Mouse (Mus musculus): Measurements from ENCODE around the gene Pex19.

Pex19 gene

DNA sequence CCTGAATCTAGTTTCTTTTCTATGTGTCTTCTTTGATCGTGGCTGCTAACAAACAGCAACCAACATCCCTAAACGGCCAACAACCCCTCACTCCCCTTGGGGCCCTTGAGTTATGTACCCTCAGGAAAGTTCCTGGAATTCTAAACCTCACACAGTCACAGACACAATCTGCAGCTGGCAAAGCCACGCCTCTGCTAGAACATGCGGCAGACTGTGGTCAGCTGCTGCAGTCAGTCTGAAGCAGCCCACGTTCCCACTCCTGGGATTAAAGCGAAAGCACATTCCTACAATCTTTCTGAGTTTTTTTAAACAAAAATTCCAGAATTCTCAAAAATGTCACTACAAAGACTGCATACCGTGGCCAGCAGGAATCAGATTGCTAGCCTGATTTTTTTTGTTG, 7.0 kb downstream of the Pex19 start:
- DNase-seq (ENCODE audit: low read depth, low spot score) = no peak

DNA sequence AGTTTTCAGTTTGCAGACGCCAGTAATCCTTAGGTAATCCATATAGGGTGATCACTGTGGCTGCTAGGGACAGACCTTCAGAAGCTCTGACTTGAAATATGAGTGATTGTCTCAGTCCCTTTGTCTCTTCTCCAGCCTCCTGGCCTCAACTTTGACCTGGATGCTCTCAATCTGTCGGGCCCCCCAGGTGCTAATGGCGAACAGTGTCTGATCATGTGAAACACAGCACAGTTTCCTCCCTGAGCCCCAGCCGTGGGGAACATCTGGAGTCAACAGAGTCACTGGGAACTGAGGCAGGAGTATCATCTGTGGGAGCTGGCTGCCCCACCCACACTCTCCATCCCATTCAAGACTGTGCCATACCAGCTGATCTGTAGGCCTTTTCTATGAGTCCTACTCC, 7.5 kb downstream of the Pex19 start:
- no peak for DNase-seq (ENCODE audit: low read depth, low spot score)

DNA sequence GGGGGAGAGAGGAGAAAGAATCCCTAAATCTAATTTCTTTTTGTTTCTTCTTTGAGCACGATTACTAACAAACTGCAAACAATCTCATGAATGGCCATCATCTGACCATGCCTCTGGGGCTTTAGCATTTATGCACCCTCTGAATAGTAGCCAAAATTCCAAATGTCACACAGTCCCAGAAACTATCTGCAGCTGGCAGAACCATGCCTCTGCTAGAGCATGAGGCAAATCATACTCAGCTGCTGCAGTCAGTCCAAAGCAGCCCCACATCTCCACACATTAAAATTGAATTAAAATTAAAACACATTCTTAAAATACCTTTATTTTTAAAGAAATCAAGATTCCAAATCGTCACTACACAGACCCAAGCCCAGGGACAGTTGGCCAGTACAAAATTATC, 13.6 kb downstream of the Pex19 start:
- no peak for DNase-seq (ENCODE audit: low read depth, low spot score)

DNA sequence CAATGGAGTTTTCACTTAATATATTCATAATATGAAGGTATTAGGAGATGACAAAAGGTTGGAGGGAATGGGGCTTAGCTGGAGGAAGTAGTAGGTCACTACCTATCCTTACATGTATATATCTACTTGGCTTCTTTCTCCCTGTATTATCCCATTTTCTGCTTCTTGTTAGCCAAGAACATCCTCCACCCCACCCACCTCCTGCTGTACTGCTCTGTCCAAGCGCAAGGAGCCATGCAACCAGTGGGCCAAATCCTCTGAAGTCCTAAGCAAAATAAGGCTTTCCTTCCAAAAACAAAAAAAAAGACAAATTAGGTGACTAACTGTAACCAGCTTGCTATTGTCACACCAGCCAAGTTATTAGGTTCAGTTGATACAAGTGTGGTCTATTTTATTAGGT, 14.3 kb downstream of the Pex19 start:
- no peak for DNase-seq (ENCODE audit: low read depth, low spot score)

DNA sequence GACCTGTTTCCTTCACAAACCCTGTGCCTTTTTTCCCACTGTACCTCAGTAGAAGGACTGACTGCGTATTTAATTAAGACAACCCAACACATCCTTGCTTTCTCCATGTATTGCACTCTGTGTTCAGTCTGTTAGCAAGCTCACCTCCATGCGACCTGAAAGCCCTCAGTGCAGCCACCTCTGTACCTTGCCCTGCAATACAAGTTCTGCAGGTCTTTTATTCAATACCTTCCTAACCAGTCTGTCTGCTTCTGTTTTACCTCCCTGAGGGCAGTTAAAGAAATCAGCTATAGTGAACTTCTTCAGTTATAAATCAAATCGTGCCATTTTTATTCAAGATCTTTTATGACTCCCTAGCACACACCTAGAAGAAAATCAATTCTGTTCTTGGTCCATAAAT, 15.0 kb downstream of the Pex19 start:
- DNase-seq (ENCODE audit: low read depth, low spot score) = no peak

DNA sequence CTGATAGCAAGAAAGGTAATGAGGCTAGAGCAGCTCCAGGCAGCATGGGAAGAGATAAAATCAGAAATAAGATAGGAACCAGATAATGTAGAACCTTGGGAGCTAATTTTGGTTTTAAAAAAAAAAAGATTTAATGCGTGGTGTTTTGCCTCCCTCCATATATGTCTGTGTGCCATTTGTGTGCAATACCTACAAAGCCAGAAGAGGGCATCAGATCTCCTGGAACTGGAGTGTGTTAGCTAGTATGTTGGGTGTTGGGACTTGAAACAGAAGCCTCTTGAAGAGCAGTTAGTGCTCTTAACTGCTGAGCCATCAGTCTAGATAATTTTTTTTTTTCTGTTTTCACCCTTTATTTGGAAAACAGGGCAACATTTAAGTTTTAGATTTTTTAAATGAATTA, 17.0 kb downstream of the Pex19 start:
- no peak for DNase-seq (ENCODE audit: low read depth, low spot score)

DNA sequence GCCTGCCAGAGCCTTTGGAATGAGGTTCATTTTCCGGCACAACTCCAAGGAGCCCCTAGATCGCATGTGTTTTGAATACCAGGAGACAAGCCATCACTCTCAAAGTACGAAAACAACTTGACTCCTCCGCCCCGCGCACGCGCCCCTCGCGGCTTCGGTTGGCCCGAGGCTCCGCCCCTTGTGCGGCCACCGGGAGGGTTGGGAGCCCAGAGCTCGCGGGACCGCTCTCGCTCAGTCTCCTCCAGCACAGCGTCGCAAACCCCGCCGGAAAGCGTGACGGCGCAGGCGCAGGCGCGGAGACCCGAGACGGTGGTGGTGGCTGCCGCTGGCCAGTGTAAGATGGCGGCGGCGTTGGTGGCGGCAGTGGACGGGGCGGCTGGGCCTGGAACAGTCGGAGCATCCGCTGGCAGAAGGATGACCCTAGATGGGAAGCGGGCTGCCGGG, 21.3 kb downstream of the Pex19 start, which contains the start of gene Dcaf8:
Dcaf8 (plus strand) TSS at position 250 of the 444 bp plus-strand sequence.
- peak; percentile 84 for DNase-seq (ENCODE audit: low read depth, low spot score)

DNA sequence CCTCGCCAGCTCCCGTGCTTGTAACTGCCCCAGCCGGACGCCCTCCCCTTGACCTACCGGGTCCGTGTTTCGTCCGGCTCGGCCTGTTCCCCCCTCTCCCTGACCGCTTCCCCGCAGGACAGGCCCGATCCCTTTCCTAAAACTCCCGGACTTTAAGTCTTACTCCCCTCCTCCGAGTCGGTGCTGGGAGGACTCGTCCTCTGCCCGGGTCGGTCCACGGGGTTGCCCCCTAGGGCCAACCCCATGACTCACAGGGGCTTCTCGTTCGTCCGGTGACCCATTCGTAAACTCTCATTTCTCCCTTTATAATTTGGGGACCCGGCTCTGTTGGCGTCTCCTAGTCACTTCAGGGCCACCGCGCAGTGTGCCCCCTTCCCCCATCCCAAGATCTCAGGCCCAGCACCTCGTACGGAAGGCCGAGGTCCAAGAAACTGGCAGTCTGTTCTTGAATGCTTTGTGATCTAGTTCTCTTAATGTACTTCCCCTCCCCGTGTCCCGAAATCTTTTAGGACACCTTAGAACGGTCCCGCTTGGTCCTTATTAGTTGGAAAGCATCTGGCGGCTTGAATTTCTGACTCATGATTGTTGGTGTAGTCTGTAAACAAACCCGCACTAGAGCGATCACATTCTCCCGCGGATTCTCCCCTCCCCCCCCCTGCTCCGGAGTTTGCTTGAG, 21.9 kb downstream of the Pex19 start:
- no peak for DNase-seq (ENCODE audit: low read depth, low spot score)

DNA sequence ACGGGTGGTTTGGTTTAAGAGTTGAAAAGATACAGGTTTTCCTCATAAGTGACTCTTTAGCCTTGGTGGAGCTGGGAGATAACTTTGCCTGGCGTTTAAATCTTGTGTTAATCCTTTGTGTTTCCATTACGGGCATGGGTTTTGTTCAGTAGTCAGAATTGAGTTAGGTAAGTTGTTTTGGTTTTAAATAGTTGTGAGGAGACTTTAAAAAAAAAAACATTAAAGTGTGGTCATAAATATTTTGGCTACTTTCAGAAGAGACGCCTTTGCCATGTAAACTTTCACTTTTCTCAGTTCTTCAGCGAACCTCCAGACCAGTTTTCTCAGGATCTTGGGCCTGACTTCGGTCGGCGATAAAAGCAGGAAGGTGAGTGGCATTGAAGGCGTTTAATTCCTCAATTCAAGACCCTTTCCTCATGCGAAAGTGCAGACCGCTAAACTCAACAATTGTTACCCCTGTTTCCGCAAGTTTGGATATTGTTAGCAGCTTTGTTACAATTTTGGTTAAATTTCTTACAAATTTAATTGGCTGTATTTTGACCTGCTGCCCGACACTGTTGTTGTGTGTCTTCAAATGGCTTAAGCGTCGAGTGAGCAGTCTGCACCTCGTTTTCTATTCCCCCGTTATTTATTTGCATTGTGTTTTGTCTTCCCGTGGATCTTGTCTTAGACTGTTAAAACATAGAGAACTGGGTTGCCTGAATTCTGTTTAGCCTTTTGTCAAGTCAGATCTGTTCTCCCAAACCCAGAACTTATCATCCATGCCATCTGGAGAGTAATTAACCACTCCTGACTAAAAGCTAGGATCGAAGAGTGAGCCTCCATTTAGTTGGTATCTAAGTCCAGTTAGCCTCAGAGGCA, 22.6 kb downstream of the Pex19 start:
- DNase-seq (ENCODE audit: low read depth, low spot score) = no peak

DNA sequence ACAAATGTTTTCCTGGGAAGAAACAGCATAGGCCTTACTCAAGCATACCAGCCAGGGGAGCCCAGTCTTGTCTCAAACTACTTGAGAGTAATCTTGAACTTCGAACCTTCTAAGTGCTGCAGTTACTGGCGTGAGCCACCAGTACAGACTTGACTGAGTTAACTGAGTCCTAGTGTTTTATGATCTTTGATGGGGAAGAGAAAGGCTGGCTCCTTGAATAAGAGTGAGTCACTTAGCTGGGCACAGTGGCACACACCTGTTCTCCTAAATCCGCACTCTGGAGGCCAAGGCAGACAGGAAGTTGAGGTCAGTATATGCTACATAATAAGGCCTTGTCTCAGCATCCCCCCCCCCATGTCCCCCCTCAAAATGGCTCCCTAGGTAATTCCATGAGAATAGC, 28.0 kb downstream of the Pex19 start:
- no peak for DNase-seq (ENCODE audit: low read depth, low spot score)

DNA sequence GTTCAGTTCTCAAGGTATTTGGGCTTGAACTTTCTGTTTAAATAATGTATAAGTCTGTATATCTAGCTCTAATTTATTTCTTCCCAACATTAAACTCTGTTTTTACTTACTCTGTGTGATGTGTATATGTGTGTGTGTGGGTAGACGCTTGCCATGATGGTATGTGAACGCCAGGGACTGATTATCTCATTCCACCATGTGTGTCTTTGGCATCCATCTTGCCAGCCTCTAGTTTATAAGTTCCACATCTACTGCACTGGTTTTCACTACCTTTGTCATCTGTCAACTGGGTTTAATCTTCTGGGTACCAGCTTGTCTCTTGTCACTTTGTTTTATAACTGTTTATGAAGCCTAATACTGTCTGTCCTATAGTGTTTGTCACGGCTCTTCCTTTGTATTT, 29.0 kb downstream of the Pex19 start:
- no peak for DNase-seq (ENCODE audit: low read depth, low spot score)

DNA sequence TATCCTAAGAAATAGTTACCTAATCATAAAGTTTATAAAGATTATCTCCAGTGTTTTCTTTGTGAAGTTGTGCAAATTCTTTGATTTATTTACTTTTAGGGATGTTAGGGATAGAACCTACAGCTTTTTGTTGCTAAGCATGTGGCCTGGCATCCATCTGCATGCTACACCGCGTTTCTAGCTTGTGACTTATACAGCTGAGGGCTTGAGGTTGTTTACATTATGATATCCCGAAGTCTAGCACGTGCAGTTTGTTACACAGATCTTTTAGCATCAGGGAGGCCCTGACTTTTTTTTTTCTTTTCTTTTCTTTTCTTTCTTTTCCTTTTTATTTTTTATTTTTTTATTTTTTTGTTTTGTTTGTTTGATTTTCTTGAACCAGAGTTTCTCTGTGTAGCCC, 33.4 kb downstream of the Pex19 start:
- DNase-seq (ENCODE audit: low read depth, low spot score) = no peak

DNA sequence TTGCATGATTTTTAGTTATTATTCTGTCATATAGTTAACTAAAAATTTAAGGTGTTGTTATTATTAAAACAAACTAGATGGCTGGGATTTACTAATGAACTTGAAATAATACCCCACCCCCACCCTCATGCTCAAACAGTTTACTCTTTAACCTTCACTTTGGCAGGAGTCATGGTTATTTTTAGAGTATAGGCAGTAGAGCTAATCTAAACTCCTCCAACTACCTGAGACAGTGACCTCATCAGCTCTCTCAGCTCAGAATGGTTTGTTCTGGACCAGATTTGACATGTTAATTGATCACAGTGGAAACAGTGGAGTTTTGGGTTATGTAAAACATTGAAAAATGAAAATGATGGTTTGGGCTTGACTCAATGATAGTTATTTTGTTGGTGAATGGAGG, 34.0 kb downstream of the Pex19 start:
- no peak for DNase-seq (ENCODE audit: low read depth, low spot score)

DNA sequence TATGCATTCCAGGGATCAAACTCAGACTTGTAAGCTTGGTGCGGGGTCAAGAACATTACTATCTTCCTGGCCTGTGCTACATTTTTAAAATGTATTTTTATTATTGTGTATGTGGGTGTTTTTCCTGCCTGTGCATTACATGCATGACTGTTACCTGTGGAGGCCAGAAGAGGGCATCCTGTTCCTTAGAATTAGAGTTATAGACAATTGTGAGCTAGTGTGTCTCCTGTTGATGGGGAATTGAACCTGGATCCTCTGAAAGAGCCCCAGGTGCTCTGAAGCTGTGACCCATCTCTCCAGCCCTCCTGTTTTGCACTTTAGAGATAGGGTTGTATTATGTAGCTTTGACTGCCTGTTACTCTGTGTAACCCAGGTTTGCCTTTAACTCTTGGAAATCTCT, 35.5 kb downstream of the Pex19 start:
- DNase-seq (ENCODE audit: low read depth, low spot score) = no peak

DNA sequence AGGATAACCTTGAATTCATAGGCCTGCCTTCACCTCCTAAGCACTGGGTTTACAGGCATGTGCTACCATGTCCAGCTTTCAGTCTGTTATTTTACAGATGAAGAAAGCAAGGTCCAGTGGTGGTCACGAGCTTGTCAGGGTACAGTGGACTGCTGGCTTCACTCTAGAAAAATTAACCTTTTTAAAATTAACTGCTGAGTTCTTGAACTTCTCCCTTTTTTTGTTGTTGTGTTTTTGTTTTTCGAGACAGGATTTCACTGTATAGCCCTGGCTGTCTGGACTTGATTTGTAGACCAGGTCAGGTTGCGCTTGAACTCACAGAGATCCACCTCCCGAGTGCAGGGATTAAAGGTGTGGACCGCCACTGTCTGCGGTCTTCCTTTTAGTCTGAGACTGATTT, 36.4 kb downstream of the Pex19 start:
- DNase-seq (ENCODE audit: low read depth, low spot score) = no peak

DNA sequence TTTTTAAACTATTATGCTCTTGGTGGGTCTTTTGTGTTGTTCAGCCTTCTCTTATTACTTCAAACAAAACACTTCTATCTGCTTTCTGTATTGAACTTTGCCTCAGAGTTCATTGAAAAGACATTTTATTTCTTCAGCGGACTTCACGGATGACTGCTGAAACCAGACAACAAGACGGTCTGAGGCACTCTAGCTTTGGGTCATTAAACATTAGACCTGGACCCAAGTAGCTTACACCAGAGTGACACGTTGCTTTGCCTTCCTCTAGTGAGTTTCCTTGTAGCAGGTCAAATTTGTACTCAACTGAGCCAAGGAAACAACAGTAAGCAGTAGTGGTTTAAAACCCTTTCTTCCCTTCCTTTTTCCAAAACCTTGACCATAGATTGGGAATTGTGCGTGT, 41.4 kb downstream of the Pex19 start:
- DNase-seq (ENCODE audit: low read depth, low spot score) = no peak

DNA sequence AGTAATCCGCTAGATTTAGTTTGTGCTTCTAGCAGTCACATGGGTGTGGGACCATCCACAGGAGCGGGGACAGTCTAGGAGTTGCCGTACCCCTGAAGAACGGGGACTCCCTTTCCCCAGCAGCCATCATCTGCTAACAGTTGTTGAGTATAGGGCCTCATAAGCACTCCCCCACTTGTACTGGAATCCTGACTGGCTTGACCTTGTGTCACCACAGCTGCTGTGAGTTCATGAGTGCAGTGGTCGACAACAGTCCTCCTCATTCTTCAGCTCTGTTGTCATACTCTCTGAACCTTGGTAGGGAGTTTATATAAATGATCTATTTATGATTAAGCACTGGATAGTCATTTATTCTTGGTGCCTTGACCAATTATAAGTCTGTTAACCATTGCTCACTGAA, 43.3 kb downstream of the Pex19 start:
- DNase-seq (ENCODE audit: low read depth, low spot score) = no peak

DNA sequence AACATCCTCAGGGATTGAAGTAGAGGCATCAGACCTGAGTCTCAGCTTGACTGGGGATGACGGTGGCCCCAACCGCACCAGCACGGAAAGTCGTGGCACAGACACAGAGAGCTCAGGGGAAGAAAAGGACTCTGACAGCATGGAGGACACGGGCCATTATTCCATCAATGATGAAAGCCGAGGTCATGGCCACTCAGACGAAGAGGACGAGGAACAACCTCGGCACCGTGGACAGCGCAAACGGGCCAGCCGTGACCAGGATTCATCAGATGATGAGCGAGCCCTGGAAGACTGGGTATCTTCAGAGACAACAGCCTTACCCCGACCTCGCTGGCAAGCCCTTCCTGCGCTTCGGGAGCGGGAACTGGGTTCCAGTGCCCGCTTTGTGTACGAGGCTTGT, 45.8 kb downstream of the Pex19 start:
- no peak for DNase-seq (ENCODE audit: low read depth, low spot score)

DNA sequence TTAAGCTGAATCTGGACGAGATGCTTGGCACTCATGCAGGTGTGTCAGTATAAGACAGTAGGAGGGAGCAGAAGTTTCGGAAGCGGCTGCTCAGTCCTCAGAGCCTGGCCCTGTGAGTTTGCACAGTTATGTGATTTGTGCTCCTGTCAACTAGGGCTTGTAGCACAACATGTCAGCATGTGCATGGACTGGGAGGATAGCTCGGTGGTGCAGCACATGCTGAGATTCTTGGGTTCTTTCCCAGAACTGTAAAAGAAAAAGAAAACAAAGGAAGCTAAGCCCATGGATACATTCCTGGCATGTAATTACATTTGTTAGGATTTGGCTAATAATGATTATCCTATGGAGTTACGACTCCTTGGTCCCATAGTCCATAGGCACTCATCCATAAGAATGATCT, 46.6 kb downstream of the Pex19 start:
- no peak for DNase-seq (ENCODE audit: low read depth, low spot score)

DNA sequence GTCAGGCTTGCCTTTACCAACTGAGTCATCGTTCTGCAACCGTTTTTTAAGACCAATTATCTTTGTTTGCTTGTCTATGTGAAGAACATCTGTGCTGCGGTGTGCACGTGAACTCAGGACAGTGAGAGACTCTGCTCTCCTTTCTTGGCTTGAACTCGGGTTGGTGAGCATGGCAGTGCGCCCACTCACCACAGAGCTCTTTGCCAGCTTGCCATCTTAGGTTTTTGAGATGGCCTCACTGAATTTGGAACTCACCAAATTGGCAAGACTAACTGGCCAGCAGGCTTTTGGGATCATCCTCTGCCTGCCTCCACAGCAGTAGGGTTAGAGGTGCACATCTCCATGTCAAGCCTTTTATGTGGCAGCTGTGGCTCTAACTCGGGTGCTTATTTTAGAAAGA, 51.2 kb downstream of the Pex19 start:
- DNase-seq (ENCODE audit: low read depth, low spot score) = no peak

DNA sequence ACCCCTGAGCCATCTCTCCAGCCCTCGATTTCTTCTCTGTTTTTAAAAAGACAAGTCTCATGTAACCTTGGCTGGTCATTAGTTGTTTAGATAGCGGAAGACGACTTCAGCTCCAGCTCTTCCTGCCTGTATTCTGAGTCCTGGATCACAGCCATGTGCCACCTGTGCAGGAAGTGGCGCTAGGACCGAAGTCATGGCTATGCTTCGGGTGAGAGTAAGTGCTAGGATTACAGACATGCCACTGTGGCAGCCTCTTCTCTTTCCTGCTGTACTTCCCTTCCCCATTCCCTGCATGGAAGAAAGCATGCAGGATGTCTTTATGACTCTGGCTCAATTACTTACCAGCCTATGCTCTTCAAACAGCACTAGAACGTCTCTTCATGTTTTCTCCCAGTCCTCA, 52.5 kb downstream of the Pex19 start:
- DNase-seq (ENCODE audit: low read depth, low spot score) = no peak

DNA sequence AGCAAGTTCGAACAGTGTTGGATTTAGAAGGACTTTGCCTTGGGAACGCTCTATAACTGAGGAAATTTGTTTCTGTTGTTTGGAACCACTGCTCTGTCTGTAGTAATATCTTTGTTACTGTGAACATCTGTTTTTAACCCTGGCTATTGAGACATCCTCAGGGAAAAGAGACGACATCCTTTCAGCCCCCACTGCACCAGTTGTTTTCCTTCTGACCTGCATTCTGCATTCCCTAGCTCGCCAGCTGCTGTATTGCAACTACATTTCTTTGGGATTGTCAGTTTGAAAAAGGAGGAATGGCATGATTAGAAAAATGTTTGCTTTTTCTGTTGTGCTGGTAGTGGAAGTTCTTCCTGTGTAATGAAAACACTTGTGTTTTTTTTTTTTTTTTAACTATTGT, 54.3 kb downstream of the Pex19 start:
- DNase-seq (ENCODE audit: low read depth, low spot score) = no peak

DNA sequence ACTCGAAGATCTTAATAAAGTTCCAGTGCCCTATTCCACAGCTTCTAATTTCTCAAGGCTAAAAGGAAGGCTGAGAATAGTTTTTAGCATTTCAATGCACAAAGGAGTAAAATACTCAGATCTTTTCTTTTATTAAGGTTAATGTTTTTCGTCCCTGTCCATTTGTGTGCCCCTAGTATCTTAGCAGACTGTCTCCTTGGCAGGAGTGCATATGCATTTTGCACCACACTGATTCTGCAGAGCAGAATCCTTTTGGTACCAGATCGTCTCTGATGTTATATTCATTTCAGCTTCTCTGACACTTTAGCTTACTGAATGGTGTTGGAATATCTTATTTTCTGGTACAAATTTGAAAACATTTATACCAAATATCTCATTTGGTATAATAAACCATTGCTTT, 55.2 kb downstream of the Pex19 start:
- no peak for DNase-seq (ENCODE audit: low read depth, low spot score)
